Mouse (Mus musculus) embryonic fibroblast, embryonic 13.5 days (primary cell): ENCODE data around the gene Hps5.

Experiments used
- CTCF ChIP-seq: IDR thresholded peaks from 2 replicates; pipeline ENCODE4 v1.5.1; 2011; ENCODE audit warnings: mild to moderate bottlenecking, control low read depth, low read length, moderate library complexity, borderline replicate concordance; ENCODE audit not compliant: insufficient read depth
- POLR2A ChIP-seq: IDR thresholded peaks from 2 replicates; pipeline ENCODE4 v1.6.1; 2011; ENCODE audit warnings: low read depth, mild to moderate bottlenecking, control low read depth, low read length, moderate library complexity

- TF ChIP-seq POLR2A = no peak
- TF ChIP-seq CTCF = no peak
Observed at GRCm38 (mm10) chr7:46834994-46835610, 39.2 kb upstream of the Hps5 start.
